Mouse (Mus musculus): ENCODE measurements around the gene S100a10.

DNA sequence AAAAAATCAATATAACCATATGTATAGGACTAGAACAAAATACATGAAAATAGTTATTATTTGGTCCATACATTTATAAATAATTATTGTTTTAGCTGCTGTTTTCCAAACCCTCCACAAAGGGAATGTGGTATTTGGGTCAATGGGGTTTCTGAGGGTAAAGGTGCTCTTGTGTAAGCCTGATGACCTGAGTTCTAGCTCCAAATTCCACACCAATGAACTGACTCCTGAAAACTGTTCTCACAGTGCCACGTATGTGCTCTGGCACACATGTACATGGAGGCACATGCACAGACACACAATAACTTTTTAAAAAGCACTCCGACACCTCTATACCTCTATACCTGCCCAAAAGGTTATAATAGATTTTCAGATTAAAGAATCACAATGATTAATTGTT, 1.6 kb upstream of the S100a10 start:
- no peak for TF ChIP-seq POLR2A (IDR thresholded peaks at IDR 0.05; ENCODE audit: insufficient read depth, low read depth, low read length)
- no peak for TF ChIP-seq CTCF (IDR thresholded peaks at IDR 0.05)

Measured in heart, adult 2 months (tissue).